Mouse (Mus musculus) kidney, embryonic 14.5 days (tissue): ENCODE measurements around the gene Foxf2. TPM values are rescaled to one million over a fixed set of nuclear protein-coding genes. Genes with fewer than 3 reads are reported as not detected.

Source experiments
- ATAC-seq: fragments of 200-750 bp; cut with Nextera tagmentation; 2 replicates; pipeline ENCODE4 v1.8.0; 2017; ENCODE audit warnings: moderate number of reproducible peaks, mild to moderate bottlenecking, moderate TSS enrichment, moderate library complexity; ENCODE audit not compliant: low FRiP score, low TSS enrichment
- H3K27ac ChIP-seq: fragments of 300-500 bp; sonication (generic); 2 replicates; pipeline ENCODE4 v1.5.1; 2014; ENCODE audit warnings: low read depth, mild to moderate bottlenecking, low read length, moderate library complexity, mixed read lengths
- H3K27me3 ChIP-seq: fragments of 300-500 bp; sonication (generic); 2 replicates; pipeline ENCODE4 v1.6.1; 2014; ENCODE audit warnings: mild to moderate bottlenecking, low read length; ENCODE audit not compliant: control insufficient read depth, insufficient read depth
- H3K36me3 ChIP-seq: fragments of 300-500 bp; sonication (generic); 2 replicates; pipeline ENCODE4 v1.6.1; 2014; ENCODE audit warnings: low read length, mixed read lengths; ENCODE audit not compliant: control insufficient read depth, insufficient read depth
- H3K4me1 ChIP-seq: fragments of 300-500 bp; sonication (generic); 2 replicates; pipeline ENCODE4 v1.6.1; 2014; ENCODE audit warnings: low read length, mixed read lengths; ENCODE audit not compliant: control insufficient read depth, insufficient read depth
- H3K4me2 ChIP-seq: fragments of 300-500 bp; sonication (generic); replicated peaks from 2 replicates; pipeline ENCODE4 v1.6.1; 2014; ENCODE audit warnings: low read depth, mild to moderate bottlenecking, low read length
- H3K4me3 ChIP-seq: fragments of 300-500 bp; sonication (generic); 2 replicates; pipeline ENCODE4 v1.5.1; 2014; ENCODE audit warnings: mild to moderate bottlenecking, low read length
- H3K9ac ChIP-seq: fragments of 300-500 bp; sonication (generic); 2 replicates; pipeline ENCODE4 v1.6.1; 2014; ENCODE audit warnings: low read depth, mild to moderate bottlenecking, low read length, moderate library complexity
- H3K9me3 ChIP-seq: fragments of 300-500 bp; sonication (generic); 2 replicates; pipeline ENCODE4 v1.6.1; 2016; ENCODE audit warnings: low read length; ENCODE audit not compliant: control insufficient read depth
- WGBS: fragments of 180-500 bp; shearing (Covaris S2); extraction: QIAGEN DNeasy Blood & Tissue Kit; methylation state at CpG from one replicate; pipeline ENCODE4 v1.1.7; 2014; 5-methylcytosine and 5-hydroxymethylcytosine counted together
- microRNA-seq: library from miRNA; unstranded; fragments of <30 nt; microRNA quantifications from one replicate; pipeline ENCODE4, GENCODE M21; 2016
- polyA plus RNA-seq: library from polyadenylated mRNA; unstranded; fragments of >200 nt; fragmentation: Nextera tagmentation; extraction: Ambion mirVana; gene quantifications from 2 replicates; pipeline ENCODE4 v1.2.1, GENCODE M21; 2014

Gene Foxf2
- polyA plus RNA-seq, 1 experiment from 2014 or later, result not detected

- Histone ChIP-seq H3K4me3 (no peak overlapping the region), H3K27me3 (peaks cover 3% of the 10 kb centered on the region; the same call in 1 of the 2 replicates), H3K4me1 (no peaks in the 10 kb centered on the region), H3K9me3 (no peaks in the 10 kb centered on the region), H3K9ac (no peak overlapping the region), H3K4me2 (no peak overlapping the region), H3K27ac (no peak overlapping the region), H3K36me3 (no peaks in the 10 kb centered on the region)
- ATAC-seq, result no peak
- WGBS, result 85% methylated on average over 4 of the region's 4 CpGs
Observed at GRCm38 (mm10) chr13:31658212-31658611, 32.6 kb downstream of the Foxf2 start.

- H3K4me2 ChIP-seq, result no peak overlapping the region
- WGBS, result 4% methylated on average over 3 of the region's 3 CpGs
- ATAC-seq, result 0 out of 2 replicates have a peak, but pooled peaks have one; percentile 20
- H3K9ac ChIP-seq, result no peak overlapping the region
- no peak overlapping the region for H3K4me3 ChIP-seq
- H3K36me3 ChIP-seq, result no peaks in the 10 kb centered on the region
- no peak overlapping the region for H3K27ac ChIP-seq
- H3K9me3 ChIP-seq, result no peaks in the 10 kb centered on the region
- peaks cover 3% of the 10 kb centered on the region; the same call in 1 of the 2 replicates for H3K27me3 ChIP-seq
- H3K4me1 ChIP-seq, result no peaks in the 10 kb centered on the region
Observed at GRCm38 (mm10) chr13:31658963-31659362, 33.3 kb downstream of the Foxf2 start.

GRCm38 (mm10) chr13:31661211-31661610, 35.6 kb downstream of the Foxf2 start:
- no peak overlapping the region for H3K9ac ChIP-seq
- no peaks in the 10 kb centered on the region for H3K4me1 ChIP-seq
- H3K27me3 ChIP-seq, result peaks cover 3% of the 10 kb centered on the region; the same call in 1 of the 2 replicates
- H3K36me3 ChIP-seq, result no peaks in the 10 kb centered on the region
- H3K4me2 ChIP-seq, result no peak overlapping the region
- H3K9me3 ChIP-seq, result no peaks in the 10 kb centered on the region
- WGBS, result 61% methylated on average over 6 of the region's 6 CpGs
- ATAC-seq, result no peak
- no peak overlapping the region for H3K27ac ChIP-seq
- no peak overlapping the region for H3K4me3 ChIP-seq

- H3K27ac ChIP-seq, result no peak overlapping the region
- no peak for ATAC-seq
- no peaks in the 10 kb centered on the region for H3K9me3 ChIP-seq
- 76% methylated on average over 6 of the region's 6 CpGs for WGBS
- H3K4me2 ChIP-seq, result no peak overlapping the region
- H3K4me1 ChIP-seq, result no peaks in the 10 kb centered on the region
- H3K27me3 ChIP-seq, result no peaks in the 10 kb centered on the region
- H3K36me3 ChIP-seq, result no peaks in the 10 kb centered on the region
- H3K4me3 ChIP-seq, result no peak overlapping the region
- H3K9ac ChIP-seq, result no peak overlapping the region
Observed at GRCm38 (mm10) chr13:31665376-31665775, 39.8 kb downstream of the Foxf2 start.

GRCm38 (mm10) chr13:31667919-31668524, 42.4 kb downstream of the Foxf2 start:
- H3K9me3 ChIP-seq, result no peaks in the 10 kb centered on the region
- WGBS, result 49% methylated on average over 6 of the region's 6 CpGs
- H3K36me3 ChIP-seq, result no peaks in the 10 kb centered on the region
- no peak overlapping the region for H3K4me3 ChIP-seq
- peak; percentile 66; the same call in 1 of the 2 replicates for ATAC-seq
- no peaks in the 10 kb centered on the region for H3K27me3 ChIP-seq
- H3K27ac ChIP-seq, result no peak overlapping the region
- no peaks in the 10 kb centered on the region for H3K4me1 ChIP-seq
- no peak overlapping the region for H3K4me2 ChIP-seq
- H3K9ac ChIP-seq, result no peak overlapping the region

- Histone ChIP-seq H3K9me3 (no peaks in the 10 kb centered on the region), H3K9ac (no peak overlapping the region), H3K4me2 (no peak overlapping the region), H3K4me1 (no peaks in the 10 kb centered on the region), H3K36me3 (no peaks in the 10 kb centered on the region), H3K27me3 (no peaks in the 10 kb centered on the region), H3K27ac (no peak overlapping the region), H3K4me3 (no peak overlapping the region)
- ATAC-seq, result no peak
- WGBS, result 95% methylated on average over 3 of the region's 3 CpGs
Observed at GRCm38 (mm10) chr13:31672093-31672492, 46.5 kb downstream of the Foxf2 start.

Small RNAs within 50 kb of the gene (microRNA-seq; reads per million reads assigned to microRNA genes)
- not detected for gene Gm27516

Other genes with a start within 250 kb of the Foxf2 start
- 4.8 and 5.8 TPM in 2 replicates for gene Foxq1, start 69.7 kb upstream of the Foxf2 start, polyA plus RNA-seq
- not detected in 2 replicates for gene A530084C06Rik, start 66.5 kb upstream of the Foxf2 start, polyA plus RNA-seq
- 9.9 and 12.3 TPM in 2 replicates for gene Foxc1, start 180.8 kb downstream of the Foxf2 start, polyA plus RNA-seq